Mouse (Mus musculus) intestine, embryonic 16.5 days (tissue): Measurements from ENCODE around the gene Pitx3. TPM values are rescaled to one million over a fixed set of nuclear protein-coding genes. Genes with fewer than 3 reads are reported as not detected.

ENCODE experiments used
- ATAC-seq: fragments of 200-750 bp; cut with Nextera tagmentation; 2 replicates; pipeline ENCODE4 v1.8.0; 2017; ENCODE audit warnings: moderate TSS enrichment, moderate library complexity
- H3K27ac ChIP-seq: fragments of 300-500 bp; sonication (generic); 2 replicates; pipeline ENCODE4 v1.5.1; 2014; ENCODE audit warnings: mild to moderate bottlenecking, low read length
- H3K27me3 ChIP-seq: fragments of 300-500 bp; sonication (generic); replicated peaks from 2 replicates; pipeline ENCODE4 v1.6.1; 2014; ENCODE audit warnings: low read length, control low read depth, mixed read lengths; ENCODE audit not compliant: control insufficient read depth, insufficient read depth
- H3K36me3 ChIP-seq: fragments of 300-500 bp; sonication (generic); 2 replicates; pipeline ENCODE4 v1.6.1; 2014; ENCODE audit warnings: low read length, control low read depth; ENCODE audit not compliant: control insufficient read depth, insufficient read depth
- H3K4me1 ChIP-seq: fragments of 300-500 bp; sonication (generic); 2 replicates; pipeline ENCODE4 v1.6.1; 2014; ENCODE audit warnings: low read length, control low read depth, mixed read lengths; ENCODE audit not compliant: control insufficient read depth, insufficient read depth
- H3K4me2 ChIP-seq: fragments of 300-500 bp; sonication (generic); 2 replicates; pipeline ENCODE4 v1.6.1; 2014; ENCODE audit warnings: low read depth, low read length, control low read depth
- H3K4me3 ChIP-seq: fragments of 300-500 bp; sonication (generic); 2 replicates; pipeline ENCODE4 v1.5.1; 2014; ENCODE audit warnings: mild to moderate bottlenecking, low read length
- H3K9ac ChIP-seq: fragments of 300-500 bp; sonication (generic); 2 replicates; pipeline ENCODE4 v1.6.1; 2014; ENCODE audit warnings: low read depth, low read length
- H3K9me3 ChIP-seq: fragments of 300-500 bp; sonication (generic); 2 replicates; pipeline ENCODE4 v1.6.1; 2016; ENCODE audit warnings: low read length, control low read depth; ENCODE audit not compliant: control insufficient read depth
- WGBS: fragments of 180-500 bp; shearing (Covaris S2); extraction: QIAGEN DNeasy Blood & Tissue Kit; methylation state at CpG from one replicate; pipeline ENCODE4 v1.1.7; 2014; 5-methylcytosine and 5-hydroxymethylcytosine counted together
- polyA plus RNA-seq: library from polyadenylated mRNA; unstranded; fragments of >200 nt; fragmentation: Nextera tagmentation; extraction: Ambion mirVana; gene quantifications from 2 replicates; pipeline ENCODE4 v1.2.1, GENCODE M21; 2015

Pitx3 gene
- not detected in 2 replicates for polyA plus RNA-seq

GRCm38 (mm10) chr19:46147511-46148371, at the start of gene Pitx3:
Gene Pitx3, minus strand, starts transcription at chr19:46148326.
- Histone ChIP-seq H3K9me3 (no peaks in the 10 kb centered on the region), H3K36me3 (no peaks in the 10 kb centered on the region), H3K27me3 (peaks cover 53% of the 10 kb centered on the region), H3K27ac (no peak within 1 kb of the TSS), H3K9ac (peak within 1 kb of the TSS; percentile 52), H3K4me1 (peaks cover 16% of the 10 kb centered on the region), H3K4me2 (peak within 1 kb of the TSS; percentile 97), H3K4me3 (peak within 1 kb of the TSS; percentile 57)
- WGBS: 1% methylated on average over 47 of the region's 47 CpGs
- ATAC-seq: peak; percentile 12; the same call in 1 of the 2 replicates

GRCm38 (mm10) chr19:46187203-46187602, 39.1 kb upstream of the Pitx3 start:
- H3K27ac ChIP-seq: no peak overlapping the region
- H3K4me2 ChIP-seq: no peak overlapping the region
- no peaks in the 10 kb centered on the region for H3K9me3 ChIP-seq
- H3K4me1 ChIP-seq: 0 out of 2 replicates have a peak, but pooled peaks cover 2% of the 10 kb centered on the region
- H3K36me3 ChIP-seq: no peaks in the 10 kb centered on the region
- WGBS: 65% methylated on average over 2 of the region's 2 CpGs
- no peaks in the 10 kb centered on the region for H3K27me3 ChIP-seq
- H3K4me3 ChIP-seq: no peak overlapping the region
- no peak overlapping the region for H3K9ac ChIP-seq
- ATAC-seq: no peak

GRCm38 (mm10) chr19:46186611-46187010, 38.5 kb upstream of the Pitx3 start:
- ATAC-seq: no peak
- no peak overlapping the region for H3K4me2 ChIP-seq

GRCm38 (mm10) chr19:46182241-46182640, 34.1 kb upstream of the Pitx3 start:
- Histone ChIP-seq H3K4me3 (no peak overlapping the region), H3K36me3 (no peaks in the 10 kb centered on the region), H3K27me3 (no peaks in the 10 kb centered on the region), H3K9ac (no peak overlapping the region), H3K4me1 (0 out of 2 replicates have a peak, but pooled peaks cover 2% of the 10 kb centered on the region), H3K9me3 (no peaks in the 10 kb centered on the region), H3K27ac (no peak overlapping the region), H3K4me2 (no peak overlapping the region)
- no peak for ATAC-seq
- 95% methylated on average over 3 of the region's 3 CpGs for WGBS

More at GRCm38 (mm10) chr19:46186611-46187010, 38.5 kb upstream of the Pitx3 start:
- Histone ChIP-seq H3K4me3 (no peak overlapping the region), H3K4me1 (0 out of 2 replicates have a peak, but pooled peaks cover 2% of the 10 kb centered on the region), H3K27ac (no peak overlapping the region), H3K36me3 (no peaks in the 10 kb centered on the region), H3K27me3 (no peaks in the 10 kb centered on the region), H3K9me3 (no peaks in the 10 kb centered on the region), H3K9ac (no peak overlapping the region)
- 32% methylated on average over 3 of the region's 3 CpGs for WGBS

- WGBS: 85% methylated on average over 2 of the region's 2 CpGs
- H3K9ac ChIP-seq: no peak overlapping the region
- no peaks in the 10 kb centered on the region for H3K9me3 ChIP-seq
- no peak for ATAC-seq
- no peak overlapping the region for H3K4me3 ChIP-seq
- H3K4me2 ChIP-seq: no peak overlapping the region
- no peaks in the 10 kb centered on the region for H3K27me3 ChIP-seq
- H3K27ac ChIP-seq: no peak overlapping the region
- no peaks in the 10 kb centered on the region for H3K4me1 ChIP-seq
- H3K36me3 ChIP-seq: no peaks in the 10 kb centered on the region
Observed at GRCm38 (mm10) chr19:46180274-46180673, 32.1 kb upstream of the Pitx3 start.

- no peak for ATAC-seq
- H3K9ac ChIP-seq: no peak overlapping the region
- no peak overlapping the region for H3K27ac ChIP-seq
- H3K4me1 ChIP-seq: no peaks in the 10 kb centered on the region
- 53% methylated on average over 5 of the region's 5 CpGs for WGBS
- H3K4me2 ChIP-seq: no peak overlapping the region
- H3K27me3 ChIP-seq: no peaks in the 10 kb centered on the region
- no peaks in the 10 kb centered on the region for H3K36me3 ChIP-seq
- H3K9me3 ChIP-seq: no peaks in the 10 kb centered on the region
- H3K4me3 ChIP-seq: no peak overlapping the region
Observed at GRCm38 (mm10) chr19:46177046-46177445, 28.9 kb upstream of the Pitx3 start.

GRCm38 (mm10) chr19:46175173-46175572, 27.0 kb upstream of the Pitx3 start:
- no peaks in the 10 kb centered on the region for H3K4me1 ChIP-seq
- no peaks in the 10 kb centered on the region for H3K27me3 ChIP-seq
- H3K36me3 ChIP-seq: no peaks in the 10 kb centered on the region
- no peak overlapping the region for H3K4me2 ChIP-seq
- no peak overlapping the region for H3K27ac ChIP-seq
- no peak overlapping the region for H3K9ac ChIP-seq
- H3K4me3 ChIP-seq: no peak overlapping the region
- H3K9me3 ChIP-seq: no peaks in the 10 kb centered on the region
- ATAC-seq: no peak

- H3K4me3 ChIP-seq: no peak overlapping the region
- no peaks in the 10 kb centered on the region for H3K27me3 ChIP-seq
- H3K4me2 ChIP-seq: no peak overlapping the region
- WGBS: 69% methylated on average over 5 of the region's 5 CpGs
- ATAC-seq: no peak
- H3K36me3 ChIP-seq: no peaks in the 10 kb centered on the region
- H3K9ac ChIP-seq: no peak overlapping the region
- no peaks in the 10 kb centered on the region for H3K4me1 ChIP-seq
- no peaks in the 10 kb centered on the region for H3K9me3 ChIP-seq
- H3K27ac ChIP-seq: no peak overlapping the region
Observed at GRCm38 (mm10) chr19:46172541-46172940, 24.4 kb upstream of the Pitx3 start.

- Histone ChIP-seq H3K9me3 (no peaks in the 10 kb centered on the region), H3K4me3 (no peak overlapping the region), H3K27me3 (no peaks in the 10 kb centered on the region), H3K36me3 (peaks cover 6% of the 10 kb centered on the region), H3K4me2 (no peak overlapping the region), H3K4me1 (no peaks in the 10 kb centered on the region), H3K27ac (no peak overlapping the region), H3K9ac (no peak overlapping the region)
- WGBS: 67% methylated on average over 1 of the region's 1 CpGs
- no peak for ATAC-seq
Observed at GRCm38 (mm10) chr19:46169913-46170312, 21.8 kb upstream of the Pitx3 start.
